Mouse (Mus musculus) erythroid progenitor cell, adult 5-6 weeks (primary cell): ENCODE data around the gene Irak4. TPM values are rescaled to one million over a fixed set of nuclear protein-coding genes. Genes with fewer than 3 reads are reported as not detected.

Experiments used
- ATAC-seq: replicated peaks from 2 replicates; pipeline ENCODE4 v1.8.0; 2016; ENCODE audit warnings: moderate number of reproducible peaks, mild to moderate bottlenecking, moderate TSS enrichment, inconsistent platforms; ENCODE audit not compliant: poor library complexity, low FRiP score, severe bottlenecking
- total RNA-seq, 2 experiments: library from RNA; stranded (forward) in 1 of 2; stranded (reverse) in 1 of 2; fragments of 150-400 nt in 1 of 2; fragments of 186-747, 209-891 nt in 1 of 2; gene quantifications; 2 replicates each; pipeline versions ENCODE4 v1.2.3 to v1.2.4; 2015 to 2017; ENCODE audit warnings: low replicate concordance in 2 of 2

Gene Irak4
- total RNA-seq (2015; ENCODE audit: low replicate concordance) (5.4 and 8.6 TPM in 2 replicates), total RNA-seq (2017; ENCODE audit: low replicate concordance) (4.2 and 6.3 TPM in 2 replicates)

- peak; percentile 99 for ATAC-seq
Observed at GRCm38 (mm10) chr15:94543409-94544051, at the start of gene Irak4, which contains the start of gene Pus7l. TSS of gene Irak4 (plus strand) at chr15:94543643. TSS of gene Pus7l (minus strand) at chr15:94543547.

- ATAC-seq = no peak
Observed at GRCm38 (mm10) chr15:94494445-94494844, 49.0 kb upstream of the Irak4 start.

GRCm38 (mm10) chr15:94495936-94496335 is 47.5 kb upstream of the Irak4 start:
- ATAC-seq = no peak

GRCm38 (mm10) chr15:94499260-94499659 is 44.2 kb upstream of the Irak4 start:
- ATAC-seq = no peak

GRCm38 (mm10) chr15:94503451-94504215 is 39.8 kb upstream of the Irak4 start:
- ATAC-seq = no peak

GRCm38 (mm10) chr15:94517913-94518491 is 25.4 kb upstream of the Irak4 start:
- no peak for ATAC-seq

GRCm38 (mm10) chr15:94520205-94520900 is 23.1 kb upstream of the Irak4 start:
- no peak for ATAC-seq

- no peak for ATAC-seq
Observed at GRCm38 (mm10) chr15:94520959-94521358, 22.5 kb upstream of the Irak4 start.

- no peak for ATAC-seq
Observed at GRCm38 (mm10) chr15:94523251-94523650, 20.2 kb upstream of the Irak4 start.

- no peak for ATAC-seq
Observed at GRCm38 (mm10) chr15:94524956-94525355, 18.5 kb upstream of the Irak4 start.

GRCm38 (mm10) chr15:94530519-94530918 is 12.9 kb upstream of the Irak4 start:
- ATAC-seq = no peak

GRCm38 (mm10) chr15:94532306-94532705 is 11.1 kb upstream of the Irak4 start:
- ATAC-seq = no peak

GRCm38 (mm10) chr15:94532956-94533355 is 10.5 kb upstream of the Irak4 start:
- no peak for ATAC-seq

GRCm38 (mm10) chr15:94535521-94535920 is 7.9 kb upstream of the Irak4 start:
- no peak for ATAC-seq

- no peak for ATAC-seq
Observed at GRCm38 (mm10) chr15:94539296-94539695, 4.1 kb upstream of the Irak4 start.

GRCm38 (mm10) chr15:94542567-94543408 is 655 bp upstream of the Irak4 start:
- peak; percentile 53 for ATAC-seq

- ATAC-seq = no peak
Observed at GRCm38 (mm10) chr15:94544052-94544636, 701 bp downstream of the Irak4 start.

GRCm38 (mm10) chr15:94544844-94545243 is 1.4 kb downstream of the Irak4 start:
- ATAC-seq = no peak

GRCm38 (mm10) chr15:94553536-94553935 is 10.1 kb downstream of the Irak4 start:
- no peak for ATAC-seq
